In genomic region chr7:34290450-34291151, GRCm38 (mm10) we compare ENCODE assay signal across 24 mouse cellular contexts. TPM values are rescaled to one million over a fixed set of nuclear protein-coding genes. Genes with fewer than 3 reads are reported as not detected.
DNase-seq lines count a peak whose midpoint lies in the region; ATAC-seq and TF ChIP-seq lines count a peak whose summit lies in the region.
"Had no signal": no experiment of that assay in that cellular context is flagged by ENCODE, and none has a peak within 500 bp of the region (broad histone marks: within the 10 kb centered on the region; RNA-seq: fewer than 3 reads in every experiment).

No protein-coding gene starts in this region.

- H3K4me2 ChIP-seq in heart, embryonic 13.5 days = no peak overlapping the region
- no peak overlapping the region for H3K4me2 ChIP-seq in neural tube, embryonic 15.5 days
- H3K4me2 ChIP-seq in stomach, embryonic 16.5 days (ENCODE audit: low read depth, low read length) = no peak overlapping the region
- H3K4me2 ChIP-seq: liver, embryonic 15.5 days had no signal

- H3K9me3 ChIP-seq in heart, embryonic 13.5 days = no peaks in the 10 kb centered on the region
- no peaks in the 10 kb centered on the region for H3K9me3 ChIP-seq in neural tube, embryonic 15.5 days (replicated peaks)
- H3K9me3 ChIP-seq in stomach, embryonic 16.5 days (replicated peaks; ENCODE audit: control insufficient read depth, low read length) = no peaks in the 10 kb centered on the region
- H3K9me3 ChIP-seq: G1E; liver, embryonic 15.5 days; midbrain, embryonic 10.5 days had no signal

- H3K4me3 ChIP-seq in heart, embryonic 13.5 days = no peak overlapping the region
- H3K4me3 ChIP-seq in left cerebral cortex, adult 2 months = no peak overlapping the region
- no peak overlapping the region for H3K4me3 ChIP-seq in neural tube, embryonic 15.5 days (replicated peaks)
- no peak overlapping the region for H3K4me3 ChIP-seq in stomach, embryonic 16.5 days (replicated peaks; ENCODE audit: low read length)
- H3K4me3 ChIP-seq: liver, embryonic 15.5 days; midbrain, embryonic 10.5 days had no signal

- peaks cover 16% of the 10 kb centered on the region for H3K4me1 ChIP-seq in heart, embryonic 13.5 days
- no peaks in the 10 kb centered on the region for H3K4me1 ChIP-seq in neural tube, embryonic 15.5 days
- H3K4me1 ChIP-seq in stomach, embryonic 16.5 days (ENCODE audit: control insufficient read depth, insufficient read depth, low read length) = peaks cover 3% of the 10 kb centered on the region; the same call in 1 of the 2 replicates
- H3K4me1 ChIP-seq: midbrain, embryonic 10.5 days had no signal

- no peaks in the 10 kb centered on the region for H3K27me3 ChIP-seq in heart, embryonic 13.5 days (replicated peaks)
- no peaks in the 10 kb centered on the region for H3K27me3 ChIP-seq in neural tube, embryonic 15.5 days (replicated peaks)
- no peaks in the 10 kb centered on the region for H3K27me3 ChIP-seq in stomach, embryonic 16.5 days (ENCODE audit: control insufficient read depth, insufficient read depth, low read length)
- H3K27me3 ChIP-seq: liver, embryonic 15.5 days had no signal

- TF ChIP-seq CTCF in left cerebral cortex, adult 2 months (IDR thresholded peaks at IDR 0.05) = no peak

- H3K9ac ChIP-seq in heart, embryonic 13.5 days = no peak overlapping the region
- no peak overlapping the region for H3K9ac ChIP-seq in neural tube, embryonic 15.5 days (replicated peaks)
- no peak overlapping the region for H3K9ac ChIP-seq in stomach, embryonic 16.5 days (ENCODE audit: low read length)
- H3K9ac ChIP-seq: liver, embryonic 15.5 days had no signal

- H3K27ac ChIP-seq in heart, embryonic 13.5 days (replicated peaks) = peak overlapping the region; percentile 63
- H3K27ac ChIP-seq in left cerebral cortex, adult 2 months = 0 out of 2 replicates have a peak overlapping the region, but pooled peaks have one; percentile 9
- H3K27ac ChIP-seq in neural tube, embryonic 15.5 days (replicated peaks) = peak overlapping the region; percentile 30; the same call in 1 of the 2 replicates
- peak overlapping the region; percentile 82 for H3K27ac ChIP-seq in stomach, embryonic 16.5 days (ENCODE audit: low read length)
- H3K27ac ChIP-seq: hindbrain, postnatal 0 days; kidney, postnatal 0 days; liver, embryonic 15.5 days; midbrain, embryonic 10.5 days had no signal

- H3K36me3 ChIP-seq in heart, embryonic 13.5 days = peaks cover 13% of the 10 kb centered on the region
- 0 out of 2 replicates have a peak, but pooled peaks cover 2% of the 10 kb centered on the region for H3K36me3 ChIP-seq in neural tube, embryonic 15.5 days
- H3K36me3 ChIP-seq in stomach, embryonic 16.5 days (ENCODE audit: control insufficient read depth, insufficient read depth, low read length) = 0 out of 2 replicates have a peak, but pooled peaks cover 1% of the 10 kb centered on the region

- intact Hi-C loops in left cerebral cortex, adult 2 months (cut with DNase I) = no loop called here

- ATAC-seq in heart, embryonic 13.5 days (ENCODE audit: extremely low read depth, insufficient number of reproducible peaks, low FRiP score, low TSS enrichment) = no peak
- ATAC-seq in neural tube, embryonic 15.5 days (ENCODE audit: low FRiP score) = no peak
- peak; percentile 64; the same call in 1 of the 2 replicates for ATAC-seq in stomach, embryonic 16.5 days (ENCODE audit: insufficient read depth, low FRiP score)
- ATAC-seq: forebrain, embryonic 14.5 days; hindbrain, postnatal 0 days had no signal

- DNase-seq in heart, postnatal 4 days = no peak
- no peak for DNase-seq in left cerebral cortex, adult 2 months (ENCODE audit: extremely low spot score in 1 of 2, low spot score in 2 of 2)
- DNase-seq in left cerebral cortex, adult 18-20 months (ENCODE audit: low spot score in 2 of 2) = no peak
- DNase-seq in neural tube, embryonic 10.5 days (ENCODE audit: extremely low spot score, low spot score) = no peak
- DNase-seq in thymus, adult 18-20 months = no peak
- DNase-seq: adrenal gland, adult 2 months; cerebellum, adult 2 months; layer of hippocampus, adult 9-11 months; retina, postnatal 1 day; thymus, postnatal 25 days had no signal

RNA-seq across cellular contexts. Expression of gene 4931406P16Rik, which starts 22.8 kb away (rescaled TPM):
- 28.4 and 28.7 TPM in 2 replicates for polyA plus RNA-seq in heart, embryonic 13.5 days (2015; fragmentation: Nextera tagmentation; extraction: Ambion mirVana)
- 10 to 100 TPM; 85.5 to 89.9 TPM for total RNA-seq in heart, postnatal 4 days (2021)
- 10 to 100 TPM; 40.7 to 42.8 TPM for total RNA-seq in left cerebral cortex, adult 2 months (2021)
- 10 to 100 TPM; 38.5 to 39.1 TPM for total RNA-seq in left cerebral cortex, adult 18-20 months (2021)
- 30.1 and 30.8 TPM in 2 replicates for polyA plus RNA-seq in neural tube, embryonic 15.5 days (2015; fragmentation: Nextera tagmentation; extraction: Ambion mirVana)
- 30.4 and 32.8 TPM in 2 replicates for polyA plus RNA-seq in stomach, embryonic 16.5 days (2015; fragmentation: Nextera tagmentation; extraction: Ambion mirVana)

RNA-seq across cellular contexts. Expression of gene Gm6096, which starts 39.8 kb away (rescaled TPM):
- polyA plus RNA-seq in heart, embryonic 13.5 days (2015; fragmentation: Nextera tagmentation; extraction: Ambion mirVana) = 0.37 TPM in 1 of 2 replicates, not detected in the other
- not detected for total RNA-seq in heart, postnatal 4 days (2021)
- not detected for total RNA-seq in left cerebral cortex, adult 2 months (2021)
- not detected for total RNA-seq in left cerebral cortex, adult 18-20 months (2021)
- polyA plus RNA-seq in neural tube, embryonic 15.5 days (2015; fragmentation: Nextera tagmentation; extraction: Ambion mirVana) = not detected in 2 replicates
- polyA plus RNA-seq in stomach, embryonic 16.5 days (2015; fragmentation: Nextera tagmentation; extraction: Ambion mirVana) = not detected in 2 replicates
- total RNA-seq: adrenal gland, adult 2 months; G1E; hindbrain, postnatal 0 days; left cerebral cortex, postnatal 14 days; monocyte, adult 5-6 weeks had no signal
- polyA plus RNA-seq: adrenal gland, adult 2 months; brain, embryonic 14.5 days; cerebellum, adult 2 months; forebrain, embryonic 14.5 days; G1E; hindbrain, postnatal 0 days; liver, embryonic 15.5 days; midbrain, embryonic 10.5 days; neural tube, embryonic 14.5 days; small intestine, adult 2 months had no signal

Comparison
In these comparisons a context has a peak if more than half of its experiments do, and no peak if none do; other contexts are left out.
1. H3K27ac ChIP-seq: peak in every context shown above with its lines; median percentile 82 in stomach, embryonic 16.5 days; 63 in heart, embryonic 13.5 days; 30 in neural tube, embryonic 15.5 days; 9 in left cerebral cortex, adult 2 months.